Mouse (Mus musculus) frontal cortex, postnatal 36 days (tissue): Measurements from ENCODE around the gene Plxnb1.
A peak's percentile ranks its signal among the peaks of the same experiment; 100 is the strongest.

Source experiments
- DNase-seq, 2 experiments: peaks; one replicate each; pipeline ENCODE4 v3.0.0; 2022; ENCODE audit warnings: low spot score in 2 of 2

Plxnb1 gene

DNA sequence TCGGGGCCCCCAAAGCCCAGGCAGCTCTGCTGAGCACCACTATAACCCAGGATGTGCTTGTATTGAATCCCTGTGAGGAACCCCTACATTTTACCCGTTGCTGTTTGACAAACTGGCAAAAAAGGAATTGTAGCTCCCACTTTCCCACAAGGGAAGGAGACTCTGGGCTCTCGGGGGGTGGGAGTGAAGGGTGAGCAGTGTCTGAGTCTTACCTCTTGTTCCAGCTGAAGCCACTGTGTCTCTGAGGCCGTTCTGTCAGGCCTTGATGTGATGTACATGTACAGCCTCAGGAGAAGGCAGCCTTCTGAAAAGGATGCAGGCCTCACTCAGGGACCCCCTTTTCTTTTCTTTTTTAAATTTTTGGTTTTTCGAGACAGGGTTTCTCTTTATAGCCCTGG, 34.3 kb upstream of the Plxnb1 start:
- DNase-seq = no peak

DNA sequence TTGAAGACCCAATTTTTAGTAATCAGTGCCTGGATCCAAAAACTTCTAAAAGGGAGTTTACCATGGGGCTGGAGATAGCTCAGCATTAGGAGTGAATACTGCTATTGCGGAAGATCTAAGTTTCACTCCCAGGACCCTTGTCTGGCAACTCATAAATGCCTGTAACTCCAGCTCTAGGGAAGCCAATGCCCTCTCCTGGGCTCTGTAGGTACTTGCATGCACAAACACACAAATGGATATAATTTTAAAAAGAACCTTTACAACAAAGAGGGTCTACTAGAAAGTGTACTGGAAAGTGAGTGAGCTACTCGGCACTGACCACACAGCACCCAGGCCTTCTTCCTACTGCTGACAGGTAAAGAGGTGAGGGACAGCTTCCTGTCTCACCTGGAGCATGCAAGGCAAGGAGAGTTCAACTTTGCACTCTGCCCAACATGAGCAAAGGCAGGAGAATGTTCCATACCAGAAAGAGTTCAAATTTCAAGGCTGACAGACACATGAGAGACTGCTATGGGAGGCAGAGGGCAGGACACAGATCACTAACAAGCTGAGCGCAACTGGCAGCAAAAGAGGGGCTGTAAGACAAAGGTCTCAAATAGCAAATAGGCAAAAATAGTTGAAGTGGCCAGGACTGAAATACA, 27.0 kb upstream of the Plxnb1 start:
- no peak for DNase-seq

DNA sequence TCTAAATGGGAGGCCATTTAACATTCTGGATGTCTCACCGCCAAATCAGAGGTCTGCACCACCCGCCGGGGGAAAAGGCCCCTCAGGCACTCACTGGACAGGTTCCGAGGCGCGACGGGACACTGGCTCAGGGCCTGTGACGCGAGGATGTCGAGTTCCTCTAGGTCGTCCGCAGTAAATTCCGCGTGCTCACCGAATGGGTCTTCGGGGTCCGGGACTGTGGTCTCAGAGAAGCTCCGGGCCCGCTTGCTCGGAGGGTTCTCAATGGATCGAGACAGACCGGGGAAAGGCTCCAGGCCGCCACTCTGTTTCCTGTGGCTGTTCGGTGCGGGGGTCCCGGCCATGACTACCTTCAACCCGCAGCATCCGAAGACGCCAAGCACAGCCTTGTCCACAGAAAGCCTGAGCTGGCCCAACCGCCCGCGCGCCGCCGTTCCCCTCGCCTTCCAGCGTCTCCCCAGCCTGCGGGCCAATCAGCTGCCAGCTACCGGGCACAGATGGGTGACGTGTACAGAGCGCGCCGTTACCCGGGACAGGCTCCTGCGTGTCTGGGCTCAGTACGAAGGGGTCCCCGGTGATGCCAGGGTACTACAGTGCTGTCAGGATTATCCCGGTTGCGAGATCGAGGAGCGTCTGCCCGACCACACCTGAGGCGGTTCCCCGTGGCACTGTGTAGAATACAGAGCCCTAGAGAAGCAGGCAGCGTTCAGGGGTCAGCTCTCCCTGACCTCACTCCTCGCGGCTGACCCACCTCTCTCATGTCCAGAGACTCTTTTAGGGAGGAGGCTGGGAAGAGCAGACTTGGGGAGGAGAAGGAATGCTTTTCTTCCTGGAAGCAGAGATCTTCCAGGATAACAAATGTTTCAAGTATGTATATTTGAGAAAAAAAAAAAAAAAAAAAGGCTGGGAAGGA, 21.3 kb upstream of the Plxnb1 start, which contains the start of gene Atrip:
Gene Atrip, minus strand, starts transcription at position 464 of the 913 bp plus-strand sequence.
- peak; percentile 95 to 96 for DNase-seq

DNA sequence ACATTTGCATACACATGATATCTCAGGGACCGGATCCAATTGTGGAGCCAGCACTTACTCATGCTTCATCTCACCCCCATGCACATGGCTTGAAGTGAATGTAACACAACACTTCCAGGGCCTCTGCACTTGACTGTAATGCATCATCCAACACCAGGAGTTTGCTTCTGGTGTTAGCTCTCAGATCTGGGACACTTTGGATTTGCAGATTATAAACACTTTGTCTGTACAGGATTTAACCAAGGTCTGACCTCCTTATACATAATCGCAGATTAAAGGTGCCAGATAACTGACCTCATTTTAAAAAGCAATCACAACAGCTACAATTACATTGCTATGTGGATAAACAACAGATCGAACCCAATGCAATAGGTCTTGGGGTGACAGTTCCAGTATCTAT, 14.7 kb upstream of the Plxnb1 start:
- no peak for DNase-seq

DNA sequence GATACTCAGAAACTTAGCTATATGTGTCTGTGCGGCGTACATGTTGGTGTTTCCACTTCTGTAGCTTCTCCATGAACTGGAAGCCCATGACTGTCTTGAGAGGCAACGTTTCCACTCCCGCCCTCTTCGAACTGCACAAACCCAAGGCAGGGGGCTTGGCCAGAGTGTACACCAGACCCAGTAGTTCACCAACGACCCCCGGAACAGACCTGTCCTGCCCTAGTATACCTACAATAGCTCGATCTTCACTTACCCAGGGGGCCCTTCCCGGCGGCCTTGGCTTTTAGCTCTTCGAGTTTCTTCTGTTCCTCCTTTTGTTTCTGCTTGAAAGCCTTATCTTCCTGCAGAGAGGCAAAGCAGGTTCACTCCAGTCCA, 13.5 kb upstream of the Plxnb1 start:
- DNase-seq = no peak

DNA sequence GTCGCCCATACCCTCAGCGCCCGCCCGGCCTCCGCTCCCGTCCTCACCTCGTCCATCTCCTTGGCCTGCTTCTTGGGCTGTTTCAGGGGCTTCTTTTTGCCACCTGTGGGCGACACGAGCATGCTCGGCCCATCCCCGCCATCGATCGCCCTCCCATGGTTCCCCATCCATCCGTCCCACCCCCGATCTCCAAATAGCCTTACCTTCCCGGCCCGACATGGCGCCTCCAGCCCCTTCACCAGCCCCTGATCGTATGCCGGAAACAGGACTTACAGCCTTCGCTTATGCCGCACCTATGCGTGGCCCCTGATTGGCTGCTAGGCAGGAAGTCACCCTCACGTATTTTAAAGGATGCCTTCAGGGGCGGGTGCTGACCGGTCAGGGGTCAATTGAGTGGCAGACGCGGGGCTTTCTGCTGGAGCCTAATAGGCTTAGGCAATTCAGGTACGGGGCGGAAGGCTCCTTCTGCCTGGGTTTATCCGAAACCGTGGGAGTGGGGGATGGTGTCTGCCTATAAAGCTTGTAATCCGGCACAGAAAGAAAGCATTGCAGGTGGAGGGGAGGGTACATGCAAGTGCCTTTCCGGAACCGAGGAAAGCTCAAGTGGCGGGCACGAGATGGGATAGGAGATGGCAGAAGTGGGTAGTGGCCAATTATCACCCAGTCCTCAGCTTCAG, 12.9 kb upstream of the Plxnb1 start, which contains the start of the genes Ccdc51 and Tma7:
Gene Ccdc51, plus strand, starts transcription at position 370 of the 677 bp plus-strand sequence.
Gene Tma7, minus strand, starts transcription at position 464 of the 677 bp plus-strand sequence.
- DNase-seq = peak; percentile 89 to 92

DNA sequence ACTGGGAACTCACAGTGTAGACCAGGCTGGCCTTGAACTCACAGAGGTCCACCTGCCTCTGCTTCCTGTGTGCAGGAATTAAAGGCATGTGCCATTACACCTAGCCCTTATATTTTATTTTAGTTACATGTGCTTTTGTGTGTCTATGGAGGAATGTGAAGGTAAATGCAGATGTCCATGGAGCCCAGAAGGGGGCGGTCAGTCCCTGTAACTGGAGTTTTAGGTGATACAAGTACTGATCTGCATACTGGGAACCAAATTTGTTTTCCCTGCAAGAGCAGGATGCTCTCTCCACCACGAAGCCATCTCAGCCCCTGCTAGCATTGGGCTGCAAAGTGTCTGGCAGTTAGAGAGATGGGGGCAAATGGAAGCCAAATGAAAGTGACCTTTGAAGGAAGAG, 10.3 kb upstream of the Plxnb1 start:
- no peak for DNase-seq

DNA sequence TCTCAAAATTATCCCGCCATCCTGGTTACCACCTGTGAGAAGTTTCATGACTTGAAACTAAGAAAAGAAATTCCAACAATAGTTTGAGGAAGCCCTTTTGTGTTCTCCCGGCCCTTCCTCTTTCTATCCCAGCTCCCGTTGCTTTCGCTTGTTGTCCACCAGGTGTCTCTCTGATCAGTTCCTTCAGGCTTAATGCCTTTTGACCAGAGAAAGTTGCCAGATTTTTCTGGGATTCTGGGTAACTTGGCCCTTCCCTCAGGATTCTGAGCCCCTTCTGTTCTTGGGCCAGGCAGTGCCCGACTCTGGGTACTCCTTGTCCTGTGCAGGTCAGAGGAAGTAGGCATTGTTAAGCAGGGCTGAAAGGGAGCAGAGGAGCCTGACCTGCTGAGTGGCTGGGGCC, 7.2 kb upstream of the Plxnb1 start:
- DNase-seq = peak in 1 of 2 experiments; percentile 28

DNA sequence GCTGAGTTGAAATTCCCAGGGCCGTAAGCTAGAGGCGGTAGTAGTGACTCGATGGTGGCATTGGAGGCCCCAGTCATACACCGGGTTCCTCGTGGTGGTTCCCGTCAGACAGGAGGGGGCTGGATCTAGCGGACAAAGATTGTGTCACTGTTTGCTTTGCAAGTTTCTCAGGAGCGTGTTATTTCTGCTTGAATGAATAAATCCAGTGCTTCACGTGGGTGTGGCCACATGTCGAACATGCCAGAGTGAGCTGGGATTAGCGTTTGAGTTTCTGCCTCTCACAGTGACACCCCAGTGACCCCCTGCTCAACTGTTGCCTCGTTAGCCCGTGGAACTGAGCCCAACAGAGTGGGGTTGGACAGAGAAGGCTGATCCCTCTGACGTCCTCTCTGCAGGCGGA, 4.7 kb upstream of the Plxnb1 start:
- DNase-seq = peak in 1 of 2 experiments; percentile 30

DNA sequence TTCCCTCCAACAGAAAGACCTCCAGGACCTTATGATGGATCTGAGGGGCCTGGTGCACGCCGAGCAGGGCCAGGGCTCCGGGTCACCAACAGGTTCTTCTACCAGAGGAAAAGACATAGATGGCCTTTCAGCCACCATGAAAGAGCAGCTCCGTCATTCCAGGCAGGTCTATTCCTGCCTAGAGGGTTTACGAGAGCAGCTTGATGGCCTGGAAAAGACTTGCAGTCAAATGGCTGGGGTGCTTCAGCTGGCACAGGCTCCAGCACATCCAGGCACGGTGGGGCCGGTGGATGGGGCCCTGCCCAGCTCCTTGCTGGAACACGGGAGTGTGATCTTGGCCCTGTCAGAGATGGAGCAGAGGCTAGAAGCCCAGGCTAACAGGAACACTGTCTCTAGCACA, 3.4 kb upstream of the Plxnb1 start:
- no peak for DNase-seq

DNA sequence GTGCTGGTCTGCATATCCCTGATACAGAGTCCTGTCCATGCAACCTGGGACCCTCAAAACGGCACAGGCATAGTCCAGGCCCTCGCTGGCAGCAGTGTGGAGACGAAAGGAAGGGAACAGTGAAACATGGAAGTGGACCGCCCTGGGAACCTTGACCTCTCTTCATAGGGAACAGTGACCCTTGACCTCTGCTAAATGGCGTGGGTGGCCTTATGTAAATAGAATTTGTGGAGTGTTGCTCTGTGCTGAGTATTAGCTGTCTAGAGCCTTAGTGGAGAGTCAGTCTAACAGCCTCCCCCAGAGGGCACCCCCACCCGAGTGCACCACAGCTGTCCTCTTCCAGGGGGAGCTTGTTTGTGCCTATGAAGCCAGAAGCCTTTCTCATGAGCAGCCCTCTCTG, 2.4 kb upstream of the Plxnb1 start:
- DNase-seq = no peak

DNA sequence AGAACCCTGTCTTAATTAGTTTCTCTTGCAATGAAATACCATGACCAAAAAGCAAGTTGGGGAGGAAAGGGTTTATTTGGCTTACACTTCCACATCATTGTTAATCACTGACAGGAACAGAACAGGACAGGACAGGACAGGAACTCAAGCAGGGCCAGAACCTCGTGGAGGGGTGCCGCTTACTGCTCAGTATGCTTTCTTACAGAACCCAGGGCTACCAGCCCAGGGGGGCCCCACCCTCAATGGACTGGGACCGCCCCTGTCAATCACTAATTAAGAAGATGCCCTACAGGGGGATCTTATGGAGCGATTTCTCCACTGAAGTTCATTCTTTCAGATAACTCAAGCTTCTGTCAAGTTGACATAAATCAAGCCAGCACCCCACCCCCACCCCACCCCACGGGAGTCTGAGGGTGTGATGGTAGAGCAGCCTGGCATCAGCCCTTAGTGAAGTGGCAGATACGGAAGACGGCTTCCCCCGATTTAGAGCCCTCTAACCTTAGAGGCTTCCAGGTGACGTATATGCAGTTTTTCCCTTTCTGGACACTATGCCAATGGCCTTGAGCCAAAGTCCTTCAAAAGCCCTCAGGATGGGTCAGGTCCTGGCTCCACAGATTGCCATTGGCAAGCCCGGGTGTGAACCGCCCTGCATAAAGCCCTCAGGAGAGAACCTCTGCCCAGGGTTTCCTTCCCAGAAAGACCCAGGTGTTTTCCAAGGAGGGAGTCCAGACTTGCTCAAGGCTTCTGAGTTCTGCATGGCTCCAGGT, 1.2 kb upstream of the Plxnb1 start:
- DNase-seq = no peak

DNA sequence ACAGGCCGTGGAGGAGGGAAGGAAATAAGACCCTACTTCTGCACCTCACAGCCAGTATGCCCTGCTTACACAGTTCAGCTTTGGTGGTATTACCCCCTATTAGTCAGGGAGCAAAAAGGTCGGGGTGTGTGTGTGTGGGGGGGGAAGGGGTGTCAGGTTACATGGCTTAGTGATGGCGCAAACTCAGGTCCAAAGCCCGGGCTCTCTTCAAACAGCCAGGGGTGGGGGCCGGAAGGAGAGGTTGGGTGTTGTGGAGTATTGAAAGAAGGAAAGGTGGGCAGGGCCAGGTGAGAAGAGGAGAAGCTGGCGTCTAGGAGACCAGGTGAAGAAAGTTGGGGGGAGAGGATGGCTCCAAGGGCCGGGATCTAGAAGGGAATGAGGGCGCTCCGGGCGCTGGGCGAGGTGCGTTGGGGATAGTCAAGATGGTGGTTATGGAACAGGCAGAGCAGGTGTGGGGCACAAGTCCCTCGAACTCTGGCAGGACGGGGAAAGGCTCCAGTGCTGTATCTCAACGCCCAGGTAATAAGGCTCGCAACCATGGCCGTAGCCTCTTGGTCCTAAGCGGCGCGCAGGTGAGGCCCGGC, 544 bp upstream of the Plxnb1 start:
- no peak for DNase-seq

DNA sequence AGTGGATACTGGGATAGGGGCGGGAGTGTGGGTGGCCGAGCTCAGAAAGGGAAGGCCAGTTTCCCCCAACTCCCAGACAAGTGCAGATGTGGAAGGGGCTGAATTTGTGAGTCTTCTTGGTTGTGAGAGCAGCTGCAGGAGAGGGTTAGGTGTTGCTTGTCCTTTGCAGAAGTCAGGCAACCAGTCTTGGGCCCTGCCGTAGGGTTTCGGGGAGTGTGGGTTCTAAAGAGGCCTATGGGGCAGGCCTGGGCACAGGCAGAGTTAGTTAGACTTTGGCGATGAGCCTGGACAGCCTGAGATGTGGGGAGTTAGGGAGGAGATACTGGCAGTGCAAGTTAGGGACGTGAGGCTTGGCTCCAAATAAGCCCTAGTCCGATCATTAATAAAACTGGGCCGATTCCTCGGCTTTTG, 1.1 kb downstream of the Plxnb1 start:
- peak in 1 of 2 experiments; percentile 33 for DNase-seq

DNA sequence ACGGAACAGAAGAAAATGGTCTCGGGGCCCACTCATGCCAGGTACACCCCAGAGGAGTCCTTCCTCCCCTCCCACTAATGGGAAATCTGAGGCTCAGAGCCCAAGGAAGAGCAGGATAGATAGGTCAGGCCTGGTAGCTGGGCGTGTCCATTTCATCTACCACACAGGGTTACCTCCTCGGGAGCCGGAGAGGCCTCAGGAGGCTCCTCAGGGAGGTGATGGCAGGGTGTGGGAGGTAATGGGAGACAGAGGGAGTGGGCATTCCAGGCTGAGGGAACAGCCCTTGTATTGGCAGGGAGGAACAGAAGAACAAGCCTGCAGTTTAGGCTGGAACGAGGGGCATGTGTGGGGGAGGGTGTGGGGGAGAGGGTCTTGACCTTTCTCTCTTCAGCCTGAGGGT, 1.7 kb downstream of the Plxnb1 start:
- no peak for DNase-seq

DNA sequence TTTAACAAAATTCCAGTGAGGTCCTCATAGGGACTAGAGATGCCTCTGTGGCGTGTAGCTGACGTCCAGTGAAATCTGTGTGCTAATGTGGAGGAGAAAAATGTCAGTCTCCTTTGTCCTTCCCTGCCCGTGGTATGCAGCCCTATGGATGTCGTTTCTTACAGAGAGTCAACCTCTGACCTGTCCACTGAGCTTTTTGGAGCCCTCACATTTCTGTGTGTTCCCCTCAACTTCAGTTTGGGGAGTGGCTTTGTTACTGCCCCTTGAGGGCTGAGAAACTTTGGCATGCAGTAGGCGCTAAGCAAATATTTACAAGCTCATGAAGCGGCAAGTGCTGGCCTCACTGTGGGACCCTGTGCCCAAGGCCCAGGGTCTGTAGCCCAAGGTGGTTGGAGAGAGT, 2.1 kb downstream of the Plxnb1 start:
- DNase-seq = no peak

DNA sequence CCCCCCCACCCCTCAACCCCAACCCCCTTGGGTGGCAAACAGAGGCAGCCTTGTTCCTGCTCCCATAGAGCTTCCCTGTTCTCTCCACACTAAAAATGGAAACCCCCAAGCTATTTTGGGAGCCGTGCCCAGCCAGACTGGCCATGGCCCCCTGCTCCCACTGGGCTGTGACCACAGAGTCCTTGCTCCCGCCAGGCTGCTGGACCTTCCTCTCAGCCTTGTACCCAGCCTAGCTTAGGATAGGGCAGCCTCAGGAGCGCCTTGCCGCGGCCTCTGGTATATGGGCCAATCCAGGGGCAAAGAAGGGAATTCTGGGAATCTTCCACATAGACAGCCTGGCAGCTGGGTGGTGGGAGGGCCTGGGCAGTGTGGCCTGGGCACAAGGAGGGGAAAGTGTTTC, 2.6 kb downstream of the Plxnb1 start:
- peak; percentile 75 to 76 for DNase-seq

DNA sequence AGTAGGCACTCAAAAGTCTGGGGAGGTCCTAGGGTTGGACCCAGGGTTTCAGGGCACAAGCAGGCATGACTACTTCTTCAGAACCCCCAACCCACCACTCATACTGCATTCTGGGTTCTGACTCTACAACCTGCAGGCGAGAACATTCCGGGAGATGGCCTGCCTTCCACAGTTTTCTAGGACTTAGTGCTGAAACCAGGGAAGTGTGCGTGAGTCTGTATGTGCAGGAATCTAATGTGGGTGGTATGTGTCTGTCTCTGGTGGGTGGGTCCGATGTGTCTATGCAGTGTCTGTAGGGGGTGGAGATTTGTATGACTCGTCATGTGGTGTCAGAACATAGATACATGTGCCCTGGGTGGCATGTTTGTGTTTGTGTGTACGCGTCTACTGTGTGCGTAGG, 3.2 kb downstream of the Plxnb1 start:
- DNase-seq = no peak

DNA sequence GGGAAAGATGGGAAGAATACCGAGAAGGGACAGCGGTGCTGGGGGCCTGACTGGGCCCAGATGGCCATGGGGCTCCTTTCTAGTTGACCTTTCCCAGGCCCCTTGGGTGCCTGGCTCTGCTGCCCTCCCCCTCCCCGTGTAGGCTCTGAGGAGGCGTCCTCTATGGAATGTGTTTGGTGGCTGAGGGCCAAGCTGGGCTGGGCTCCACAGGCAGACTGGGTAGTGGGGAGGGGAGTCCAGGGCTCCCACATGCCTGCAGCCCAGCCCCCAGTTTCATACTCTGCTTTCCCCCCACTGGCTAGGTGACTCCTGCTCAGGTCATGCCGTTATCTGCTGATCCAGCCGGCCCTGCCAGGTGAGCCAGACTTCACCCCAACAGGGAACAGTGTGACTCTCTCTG, 3.8 kb downstream of the Plxnb1 start:
- DNase-seq = peak in 1 of 2 experiments; percentile 37

DNA sequence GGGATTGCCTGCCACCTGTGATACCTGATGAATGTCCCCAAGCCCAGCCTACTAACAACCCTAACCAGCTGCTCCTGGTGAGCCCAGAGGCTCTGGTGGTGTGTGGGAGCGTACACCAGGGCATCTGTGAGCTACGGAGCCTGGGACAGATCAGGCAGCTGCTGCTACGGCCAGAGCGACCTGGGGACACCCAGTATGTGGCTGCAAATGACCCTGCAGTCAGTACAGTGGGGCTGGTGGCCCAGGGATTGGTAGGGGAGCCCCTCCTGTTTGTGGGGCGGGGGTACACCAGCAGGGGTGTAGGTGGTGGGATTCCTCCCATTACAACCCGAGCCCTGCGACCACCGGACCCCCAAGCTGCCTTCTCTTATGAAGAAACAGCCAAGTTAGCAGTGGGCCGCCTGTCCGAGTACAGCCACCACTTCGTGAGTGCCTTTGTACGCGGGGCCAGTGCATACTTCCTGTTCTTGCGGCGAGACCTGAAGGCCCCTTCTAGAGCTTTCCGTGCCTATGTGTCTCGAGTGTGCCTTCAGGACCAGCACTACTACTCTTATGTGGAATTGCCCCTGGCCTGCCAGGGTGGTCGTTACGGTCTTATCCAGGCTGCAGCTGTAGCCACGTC, 5.2 kb downstream of the Plxnb1 start:
- DNase-seq = no peak

DNA sequence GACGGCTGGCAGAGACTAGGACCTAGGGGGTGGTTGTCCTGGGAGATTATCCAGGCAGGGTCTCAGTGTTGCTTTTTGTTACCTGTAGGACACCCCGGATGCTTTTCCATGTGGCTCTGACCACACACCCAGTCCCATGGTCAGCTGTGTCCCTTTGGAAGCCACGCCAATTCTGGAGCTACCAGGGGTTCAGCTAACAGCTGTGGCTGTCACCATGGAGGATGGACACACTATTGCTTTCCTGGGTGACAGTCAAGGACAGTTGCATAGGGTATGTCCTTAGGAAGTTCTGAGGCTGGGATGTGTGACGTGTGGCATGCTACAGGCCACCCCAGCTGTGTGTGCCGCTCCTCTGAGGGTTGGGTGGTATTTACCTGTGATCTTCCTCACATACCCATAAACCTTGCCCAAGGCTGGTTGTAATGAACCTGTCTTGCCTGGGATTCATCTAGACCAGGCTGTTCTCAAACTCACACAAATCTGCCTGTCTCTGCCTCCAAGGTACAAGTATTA, 6.8 kb downstream of the Plxnb1 start:
- DNase-seq = no peak
